Mouse (Mus musculus): ENCODE data around the gene Fbh1.

DNA sequence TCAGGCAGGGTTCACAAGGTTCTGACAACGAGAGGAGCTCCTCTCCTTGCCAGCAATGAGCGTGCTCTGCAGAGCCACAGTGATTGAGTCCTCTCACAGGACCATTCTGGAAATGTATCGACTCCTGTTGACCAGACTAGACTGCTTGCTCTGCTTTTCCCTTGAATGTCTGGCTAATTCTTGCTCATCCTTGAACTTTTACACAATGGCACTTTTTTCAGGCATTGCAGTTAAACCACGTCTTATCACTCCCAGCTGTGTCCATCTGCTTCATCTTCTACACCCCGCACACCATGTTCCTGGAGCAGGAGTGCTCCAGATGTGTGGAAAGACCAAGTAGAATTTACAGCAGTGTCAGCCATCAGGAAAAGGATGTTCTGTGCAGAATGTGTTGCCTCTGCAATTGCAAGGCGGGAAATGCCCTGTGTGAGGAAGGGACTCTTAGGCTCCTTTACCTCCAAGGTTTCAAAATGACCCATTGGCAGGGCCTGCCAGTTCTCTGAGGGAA lies 64.8 kb downstream of the Fbh1 start:
- TF ChIP-seq POLR2A (IDR thresholded peaks at IDR 0.05; ENCODE audit: borderline replicate concordance, extremely low read depth, insufficient read depth, insufficient read length, poor library complexity, severe bottlenecking) = no peak
- TF ChIP-seq CTCF (IDR thresholded peaks at IDR 0.05; ENCODE audit: borderline replicate concordance, extremely low read depth, insufficient read depth, insufficient read length) = no peak
